Mouse (Mus musculus) bone marrow macrophage, adult 2 months (primary cell): ENCODE measurements around the gene Rnf11.

Experiments
- CTCF ChIP-seq: IDR thresholded peaks from 2 replicates; pipeline ENCODE4 v1.5.1; 2012; ENCODE audit warnings: low read depth, mild to moderate bottlenecking, low read length, moderate library complexity
- POLR2A ChIP-seq: IDR thresholded peaks from 2 replicates; pipeline ENCODE4 v1.6.1; 2012; ENCODE audit warnings: mild to moderate bottlenecking, low read depth, low read length, borderline replicate concordance

- no peak for TF ChIP-seq CTCF
- TF ChIP-seq POLR2A: no peak
These were observed 54.3 kb downstream of the Rnf11 start for GRCm38 (mm10) chr4:109430250-109430649.
